Mouse (Mus musculus): ENCODE results near the gene Zfp827. TPM values are rescaled to one million over a fixed set of nuclear protein-coding genes. Genes with fewer than 3 reads are reported as not detected.
A peak's percentile ranks its signal among the peaks of the same experiment; 100 is the strongest.

Zfp827 gene
- polyA plus RNA-seq, 1 experiment: 9.6 TPM

DNA sequence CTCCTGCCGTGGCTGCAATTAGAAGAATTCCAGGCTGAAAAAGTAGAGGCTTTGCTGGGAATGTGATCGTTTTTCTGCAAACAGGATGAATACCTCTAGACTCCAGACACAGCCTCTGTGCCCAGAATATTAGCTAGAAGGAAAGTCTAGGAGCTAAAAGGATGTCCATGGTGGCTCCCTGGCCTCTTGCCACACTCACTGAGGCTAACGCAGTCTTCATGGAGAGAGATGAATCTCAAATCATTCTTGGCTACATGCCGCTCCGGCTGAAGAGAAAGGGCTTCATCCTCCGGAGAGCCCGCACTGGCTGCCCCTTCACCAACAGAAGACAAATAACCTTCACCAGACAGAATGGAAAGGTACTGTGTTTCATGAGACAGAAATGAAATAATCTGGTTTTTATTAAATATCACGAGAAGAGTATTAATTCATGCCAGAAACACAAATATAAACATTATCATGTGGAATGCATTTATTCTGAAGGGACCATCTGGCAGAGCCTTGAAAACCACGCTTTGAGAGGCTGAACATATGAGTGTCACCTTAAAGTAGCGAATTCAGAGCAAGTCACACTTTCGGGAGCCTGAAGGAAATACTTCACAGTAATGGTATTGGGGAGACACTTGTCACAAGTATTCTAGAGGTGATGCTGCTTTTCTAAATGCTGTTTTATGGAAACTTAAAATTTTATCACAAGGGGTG lies 173.4 kb downstream of the Zfp827 start:
- H3K4me1 ChIP-seq (ENCODE audit: control insufficient read depth, insufficient read depth, low read length): no peaks in the 10 kb centered on the region
- no peak for TF ChIP-seq CTCF (conservative IDR thresholded peaks at IDR 0.05; ENCODE audit: insufficient read depth, insufficient read length, low read depth, low read length)
- no peak for TF ChIP-seq POLR2A (IDR thresholded peaks at IDR 0.05; ENCODE audit: low read depth, low read length)
- no peaks in the 10 kb centered on the region for H3K36me3 ChIP-seq (ENCODE audit: control insufficient read depth, insufficient read depth, low read length)
- H3K4me3 ChIP-seq (ENCODE audit: insufficient read depth, low read depth, low read length): no peak overlapping the region
- 82% methylated on average over 11 of the region's 11 CpGs for WGBS
- no peak for DNase-seq
- no peak overlapping the region for H3K27ac ChIP-seq (ENCODE audit: insufficient read depth, low read depth, low read length)
- H3K27me3 ChIP-seq (replicated peaks; ENCODE audit: control insufficient read depth, insufficient read depth, low read length): no peaks in the 10 kb centered on the region

DNA sequence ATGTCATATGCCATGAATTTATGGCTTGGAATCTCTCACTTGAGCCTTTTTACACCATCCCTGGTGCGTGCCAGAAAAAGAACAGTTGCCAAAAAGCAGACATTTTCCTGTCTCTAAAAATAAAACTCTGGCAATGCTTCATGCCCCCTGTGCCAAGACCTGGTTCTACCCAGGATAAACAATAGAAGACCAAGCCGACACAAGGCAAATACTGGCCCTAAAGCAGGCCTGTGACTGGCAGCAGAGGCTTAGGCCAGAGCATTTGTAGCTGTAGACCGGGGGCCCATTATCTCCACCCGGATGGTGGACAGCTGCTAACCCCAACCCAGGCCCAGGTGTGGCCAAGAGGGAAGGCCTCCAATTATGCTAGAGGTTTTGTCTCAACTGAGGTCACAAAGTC lies 178.7 kb downstream of the Zfp827 start:
- H3K4me1 ChIP-seq (ENCODE audit: control insufficient read depth, insufficient read depth, low read length): peaks cover 4% of the 10 kb centered on the region; the same call in 1 of the 2 replicates

DNA sequence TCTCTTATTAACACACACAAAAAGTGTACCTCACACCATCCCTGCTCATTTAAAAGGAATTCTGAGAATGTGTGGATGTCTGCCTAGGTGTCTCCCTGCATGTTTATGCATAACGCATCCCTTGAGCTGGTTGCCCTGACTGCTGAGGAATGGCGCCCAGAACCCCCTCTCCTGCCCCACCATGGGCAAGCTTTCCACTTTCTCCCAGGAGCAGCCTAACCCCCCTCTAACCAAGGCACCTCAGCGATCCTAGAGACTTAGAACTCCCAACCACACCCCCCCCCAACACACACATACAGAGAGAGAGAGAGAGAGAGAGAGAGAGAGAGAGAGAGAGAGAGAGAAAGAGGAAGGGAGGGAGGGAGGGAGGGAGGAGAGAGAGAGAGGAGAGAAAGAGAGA lies 179.9 kb downstream of the Zfp827 start:
- no peak for TF ChIP-seq POLR2A (IDR thresholded peaks at IDR 0.05; ENCODE audit: low read depth, low read length)
- TF ChIP-seq CTCF (conservative IDR thresholded peaks at IDR 0.05; ENCODE audit: insufficient read depth, insufficient read length, low read depth, low read length): no peak
- no peak for DNase-seq
- Histone ChIP-seq H3K27me3 (replicated peaks; ENCODE audit: control insufficient read depth, insufficient read depth, low read length) (no peaks in the 10 kb centered on the region), H3K4me3 (ENCODE audit: insufficient read depth, low read depth, low read length) (no peak overlapping the region), H3K36me3 (ENCODE audit: control insufficient read depth, insufficient read depth, low read length) (no peaks in the 10 kb centered on the region), H3K27ac (ENCODE audit: insufficient read depth, low read depth, low read length) (no peak overlapping the region), H3K4me1 (ENCODE audit: control insufficient read depth, insufficient read depth, low read length) (peaks cover 4% of the 10 kb centered on the region; the same call in 1 of the 2 replicates)
- 67% methylated on average over 3 of the region's 3 CpGs for WGBS

More for the DNA sequence above, 178.7 kb downstream of the Zfp827 start:
- no peak overlapping the region for H3K27ac ChIP-seq (ENCODE audit: insufficient read depth, low read depth, low read length)
- H3K36me3 ChIP-seq (ENCODE audit: control insufficient read depth, insufficient read depth, low read length): no peaks in the 10 kb centered on the region
- no peak overlapping the region for H3K4me3 ChIP-seq (ENCODE audit: insufficient read depth, low read depth, low read length)
- DNase-seq: peak; percentile 46
- 51% methylated on average over 4 of the region's 4 CpGs for WGBS
- H3K27me3 ChIP-seq (replicated peaks; ENCODE audit: control insufficient read depth, insufficient read depth, low read length): no peaks in the 10 kb centered on the region
- TF ChIP-seq CTCF (conservative IDR thresholded peaks at IDR 0.05; ENCODE audit: insufficient read depth, insufficient read length, low read depth, low read length): no peak
- no peak for TF ChIP-seq POLR2A (IDR thresholded peaks at IDR 0.05; ENCODE audit: low read depth, low read length)

DNA sequence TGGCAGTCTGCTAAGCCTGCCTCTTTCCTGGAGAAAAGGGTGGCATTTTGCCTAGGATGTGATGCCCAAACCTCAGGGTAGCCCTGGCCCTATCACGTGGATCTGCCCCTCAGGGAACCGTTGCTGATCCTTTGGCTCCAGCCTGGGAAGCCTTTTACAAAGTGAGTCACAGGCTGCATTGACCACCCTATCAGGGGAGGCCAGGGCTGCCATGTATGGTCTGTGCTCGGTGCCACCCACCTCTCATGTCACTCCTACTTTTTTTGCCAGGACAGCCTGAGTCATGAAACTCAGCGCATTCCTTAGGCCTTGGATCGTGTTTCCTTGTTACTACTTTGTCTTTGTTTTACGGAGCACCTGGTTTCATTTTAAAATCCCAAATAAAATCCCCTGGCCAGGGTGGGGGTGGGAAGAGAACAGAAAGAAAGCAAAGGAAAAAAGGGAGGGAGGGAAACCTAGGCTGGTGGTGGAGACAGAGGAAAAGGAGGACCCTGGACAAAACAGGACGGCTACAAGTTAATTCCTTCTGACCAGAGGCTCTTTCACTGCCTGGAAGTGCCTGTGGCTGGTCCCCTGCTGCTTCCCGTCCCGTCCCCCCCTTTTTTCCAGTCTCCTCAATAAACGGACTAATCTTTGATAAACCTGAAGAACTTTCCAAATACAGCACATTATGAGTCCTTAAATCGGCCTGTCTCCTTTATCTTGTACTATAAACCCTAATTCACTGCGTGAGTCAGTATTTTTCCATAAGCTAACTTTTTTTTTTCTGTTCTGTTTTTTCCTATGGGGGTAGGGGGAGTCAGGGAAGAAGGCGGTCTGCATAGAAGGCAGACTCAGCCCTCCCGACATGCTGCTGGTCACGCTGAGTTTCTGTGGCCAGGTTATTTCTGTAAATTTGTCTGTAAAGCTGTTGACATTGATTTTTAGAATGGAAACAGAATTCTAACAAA lies 180.7 kb downstream of the Zfp827 start:
- H3K4me1 ChIP-seq (ENCODE audit: control insufficient read depth, insufficient read depth, low read length): peaks cover 4% of the 10 kb centered on the region; the same call in 1 of the 2 replicates
- WGBS: 29% methylated on average over 15 of the region's 15 CpGs
- peak overlapping the region; percentile 10; the same call in 1 of the 2 replicates for H3K27ac ChIP-seq (ENCODE audit: insufficient read depth, low read depth, low read length)
- no peaks in the 10 kb centered on the region for H3K36me3 ChIP-seq (ENCODE audit: control insufficient read depth, insufficient read depth, low read length)
- DNase-seq: peak; percentile 32
- H3K27me3 ChIP-seq (replicated peaks; ENCODE audit: control insufficient read depth, insufficient read depth, low read length): no peaks in the 10 kb centered on the region
- H3K4me3 ChIP-seq (ENCODE audit: insufficient read depth, low read depth, low read length): peak overlapping the region; percentile 5; the same call in 1 of the 2 replicates
- TF ChIP-seq CTCF (conservative IDR thresholded peaks at IDR 0.05; ENCODE audit: insufficient read depth, insufficient read length, low read depth, low read length) (no peak), POLR2A (IDR thresholded peaks at IDR 0.05; ENCODE audit: low read depth, low read length) (no peak)

DNA sequence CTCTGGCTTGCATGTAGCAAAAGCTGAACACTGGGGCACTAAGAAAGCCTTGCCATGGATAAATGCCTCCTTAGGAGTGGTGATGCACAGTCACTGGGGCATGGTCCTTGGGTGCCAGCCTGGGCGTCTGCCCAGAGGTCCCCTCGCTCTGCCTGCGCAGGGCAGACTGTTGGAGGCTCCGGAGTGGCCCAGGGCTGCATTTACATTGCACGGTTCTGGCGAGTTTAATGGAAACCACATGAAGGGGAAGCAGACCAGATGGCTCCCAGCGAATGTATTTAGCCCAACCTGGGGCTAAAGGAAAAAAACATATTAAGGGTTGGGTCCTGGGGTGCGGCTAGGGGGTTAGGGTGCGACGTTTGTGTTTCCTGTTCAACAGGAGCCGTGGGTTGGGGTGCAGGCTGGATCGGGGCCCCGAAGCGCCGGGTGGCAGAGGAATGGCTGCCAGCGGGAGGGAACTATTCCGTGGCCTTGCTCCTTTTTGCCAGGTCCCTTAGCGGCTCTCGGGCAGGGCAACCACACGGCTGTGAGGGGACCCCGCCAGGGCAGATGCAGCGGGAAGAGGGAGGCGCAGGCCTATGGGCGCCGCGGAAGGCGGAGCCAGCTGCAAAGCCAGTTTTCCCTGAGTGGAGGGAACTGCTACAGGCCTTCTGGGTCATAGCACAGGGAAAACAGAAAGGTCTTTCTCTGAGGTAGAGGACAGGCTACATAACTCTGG lies 181.6 kb downstream of the Zfp827 start:
- Histone ChIP-seq H3K36me3 (ENCODE audit: control insufficient read depth, insufficient read depth, low read length) (no peaks in the 10 kb centered on the region), H3K4me1 (ENCODE audit: control insufficient read depth, insufficient read depth, low read length) (peaks cover 4% of the 10 kb centered on the region; the same call in 1 of the 2 replicates), H3K4me3 (ENCODE audit: insufficient read depth, low read depth, low read length) (peak overlapping the region; percentile 18; the same call in 1 of the 2 replicates), H3K27me3 (replicated peaks; ENCODE audit: control insufficient read depth, insufficient read depth, low read length) (no peaks in the 10 kb centered on the region), H3K27ac (ENCODE audit: insufficient read depth, low read depth, low read length) (no peak overlapping the region)
- DNase-seq: peak; percentile 9
- TF ChIP-seq POLR2A (IDR thresholded peaks at IDR 0.05; ENCODE audit: low read depth, low read length): no peak
- TF ChIP-seq CTCF (conservative IDR thresholded peaks at IDR 0.05; ENCODE audit: insufficient read depth, insufficient read length, low read depth, low read length): no peak
- 22% methylated on average over 27 of the region's 27 CpGs for WGBS

DNA sequence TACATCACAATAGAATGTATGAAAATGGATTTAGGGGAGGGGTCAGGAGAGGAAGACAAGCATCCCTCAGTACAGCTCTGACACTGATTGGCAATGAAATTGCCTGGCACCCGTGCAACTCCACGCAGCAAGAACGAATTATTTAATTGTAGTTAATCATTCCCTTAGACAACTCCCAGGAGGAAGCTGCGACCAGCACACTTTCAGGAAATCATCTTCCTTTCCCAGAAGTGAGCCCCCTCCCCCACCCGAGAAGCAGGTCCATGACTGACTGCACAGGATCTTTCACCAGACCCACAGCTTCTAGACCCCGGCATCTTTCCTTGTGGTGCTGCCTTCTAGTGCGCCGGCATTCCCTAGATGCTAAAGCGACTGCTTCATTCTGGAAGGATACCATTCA lies 183.4 kb downstream of the Zfp827 start:
- DNase-seq: peak; percentile 22
- Histone ChIP-seq H3K36me3 (ENCODE audit: control insufficient read depth, insufficient read depth, low read length) (no peaks in the 10 kb centered on the region), H3K27me3 (replicated peaks; ENCODE audit: control insufficient read depth, insufficient read depth, low read length) (no peaks in the 10 kb centered on the region), H3K4me1 (ENCODE audit: control insufficient read depth, insufficient read depth, low read length) (peaks cover 4% of the 10 kb centered on the region; the same call in 1 of the 2 replicates), H3K27ac (ENCODE audit: insufficient read depth, low read depth, low read length) (no peak overlapping the region), H3K4me3 (ENCODE audit: insufficient read depth, low read depth, low read length) (no peak overlapping the region)
- 37% methylated on average over 9 of the region's 9 CpGs for WGBS
- no peak for TF ChIP-seq CTCF (conservative IDR thresholded peaks at IDR 0.05; ENCODE audit: insufficient read depth, insufficient read length, low read depth, low read length)
- TF ChIP-seq POLR2A (IDR thresholded peaks at IDR 0.05; ENCODE audit: low read depth, low read length): no peak
